Mouse (Mus musculus) adrenal gland, postnatal 0 days (tissue): ENCODE data around the gene 1700022I11Rik. TPM values are rescaled to one million over a fixed set of nuclear protein-coding genes. Genes with fewer than 3 reads are reported as not detected.

ENCODE experiments used
- polyA plus RNA-seq: library from polyadenylated mRNA; unstranded; fragments of >200 nt; fragmentation: Nextera tagmentation; extraction: Ambion mirVana; gene quantifications from 2 replicates; pipeline ENCODE4 v1.2.1, GENCODE M21; 2015

The 1700022I11Rik gene
- polyA plus RNA-seq = 0.25 and 0.59 TPM in 2 replicates

GRCm38 (mm10) chr4:42969304-42969703, at the start of gene 1700022I11Rik:
TSS of gene 1700022I11Rik (plus strand) at chr4:42969604.

GRCm38 (mm10) chr4:42949676-42950051, 19.7 kb upstream of the 1700022I11Rik start, which contains the start of gene Dnajb5:
TSS of gene Dnajb5 (plus strand) at chr4:42949814.

DNA sequence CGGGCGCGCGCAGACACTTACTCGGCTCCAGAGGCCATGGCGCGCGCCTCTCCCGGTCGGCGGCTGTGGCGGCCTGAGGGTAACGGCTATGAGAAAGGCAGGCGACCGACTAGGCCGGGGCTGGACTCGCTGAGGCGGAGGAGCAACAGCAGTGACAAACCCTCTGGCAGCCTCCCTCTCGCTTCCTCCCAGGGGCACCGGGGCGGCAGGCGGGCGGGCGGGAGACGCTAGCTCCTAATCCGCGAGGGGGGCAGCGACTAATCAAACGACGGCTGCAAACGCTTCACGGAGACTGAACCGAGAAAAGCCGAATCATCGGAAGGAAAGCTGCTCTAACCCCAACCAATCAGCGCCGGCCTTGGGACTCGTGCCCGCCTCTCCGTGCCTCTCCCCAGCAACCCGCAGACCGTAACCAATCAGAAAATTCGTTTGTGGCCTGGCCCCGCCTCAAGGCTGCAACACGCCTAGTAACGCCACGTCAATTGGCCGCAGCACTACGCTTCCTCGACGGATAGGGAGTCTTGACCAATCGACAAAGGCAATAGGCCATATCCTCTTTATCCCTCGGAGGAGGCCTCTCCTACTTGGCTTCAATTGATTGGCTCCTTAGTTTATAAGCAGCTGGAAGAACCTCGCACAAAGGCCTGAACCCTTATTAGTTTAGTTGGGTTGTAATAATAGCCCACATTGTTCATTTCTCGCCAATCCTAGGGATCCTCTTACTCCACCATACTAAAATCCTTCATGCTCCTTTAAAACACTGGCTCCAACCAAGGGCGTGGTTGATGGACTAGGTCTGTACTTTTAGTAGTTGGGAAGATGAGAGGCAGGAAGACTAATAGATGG, 31.0 kb downstream of the 1700022I11Rik start, which contains the start of gene Vcp:
TSS of gene Vcp (minus strand) at position 367 of the 846 bp plus-strand sequence.

GRCm38 (mm10) chr4:43010161-43011038, 41.0 kb downstream of the 1700022I11Rik start, which contains the start of gene Fancg:
TSS of gene Fancg (minus strand) at chr4:43010506.

GRCm38 (mm10) chr4:43025084-43025960, 55.9 kb downstream of the 1700022I11Rik start, which contains the start of gene Pigo:
TSS of gene Pigo (minus strand) at chr4:43025819.

DNA sequence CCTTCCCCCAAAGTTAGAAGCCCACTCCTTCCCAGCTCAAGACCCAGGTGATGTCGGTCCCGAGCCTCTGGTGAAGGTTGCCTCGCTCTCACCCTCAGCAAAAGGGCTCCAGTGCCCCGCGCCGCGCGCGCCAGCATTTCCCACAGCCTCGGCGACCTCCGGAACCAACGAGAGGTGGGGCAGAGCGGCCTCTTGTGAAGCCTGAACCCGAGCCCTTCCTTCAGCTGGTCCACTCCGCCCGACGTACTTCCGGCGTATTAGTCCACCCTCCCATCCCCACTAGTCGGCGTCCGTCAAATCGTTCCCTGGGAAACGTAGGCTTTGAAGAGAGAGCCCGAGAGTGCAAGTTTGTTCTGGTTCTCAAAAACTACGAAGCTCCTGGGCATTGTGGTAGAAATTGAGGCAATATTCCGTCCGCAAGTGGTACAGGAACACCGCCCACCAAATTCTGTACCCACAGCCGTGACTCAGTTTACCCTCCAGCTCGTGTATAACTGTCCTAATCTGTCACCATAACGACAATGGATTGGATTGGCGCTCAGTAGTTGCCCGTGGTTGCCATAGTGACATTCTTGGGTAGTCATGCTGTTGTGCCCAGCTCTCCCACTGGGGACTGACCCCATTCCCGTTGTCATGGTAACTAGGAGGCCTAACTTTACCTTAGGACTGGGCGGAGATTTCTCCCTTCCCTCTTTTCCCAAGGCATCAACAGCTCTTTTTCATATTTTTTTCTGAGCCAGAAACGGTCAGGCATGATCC, 62.0 kb downstream of the 1700022I11Rik start, which contains the start of gene Stoml2:
TSS of gene Stoml2 (minus strand) at position 474 of the 759 bp plus-strand sequence.

Other genes with a start within 250 kb of the 1700022I11Rik start
- gene 4930578G10Rik, start 234.1 kb upstream of the 1700022I11Rik start, polyA plus RNA-seq = not detected in 2 replicates
- 0.26 and 0.38 TPM in 2 replicates for gene Ccl19, start 213.0 kb upstream of the 1700022I11Rik start, polyA plus RNA-seq
- 5.0 and 15.3 TPM in 2 replicates for gene Ccl21a, start 195.6 kb upstream of the 1700022I11Rik start, polyA plus RNA-seq
- gene Fam205a1, start 115.7 kb upstream of the 1700022I11Rik start, polyA plus RNA-seq = 0.06 TPM in 1 of 2 replicates, not detected in the other
- 0.09 and 0.28 TPM in 2 replicates for gene Gm12394, start 112.8 kb upstream of the 1700022I11Rik start, polyA plus RNA-seq
- 0.24 and 0.95 TPM in 2 replicates for gene Fam205c, start 95.4 kb upstream of the 1700022I11Rik start, polyA plus RNA-seq
- gene Phf24, start 52.9 kb upstream of the 1700022I11Rik start, polyA plus RNA-seq = 1.3 and 3.7 TPM in 2 replicates
- 6.4 and 7.8 TPM in 2 replicates for gene Dnajb5, start 19.8 kb upstream of the 1700022I11Rik start, polyA plus RNA-seq
- 248 and 385 TPM in 2 replicates for gene Vcp, start 30.9 kb downstream of the 1700022I11Rik start, polyA plus RNA-seq
- 7.6 and 10.2 TPM in 2 replicates for gene Fancg, start 40.9 kb downstream of the 1700022I11Rik start, polyA plus RNA-seq
- 9.7 and 11.1 TPM in 2 replicates for gene Pigo, start 56.2 kb downstream of the 1700022I11Rik start, polyA plus RNA-seq
- 260 and 353 TPM in 2 replicates for gene Stoml2, start 62.1 kb downstream of the 1700022I11Rik start, polyA plus RNA-seq
- gene Fam214b, start 76.6 kb downstream of the 1700022I11Rik start, polyA plus RNA-seq = 8.2 and 14.9 TPM in 2 replicates
- 2.6 and 3.0 TPM in 2 replicates for gene Unc13b, start 89.3 kb downstream of the 1700022I11Rik start, polyA plus RNA-seq